In genomic region chr4:55038139-55038538, GRCm38 (mm10) we compare ENCODE assay signal across 21 mouse cellular contexts.
A peak's percentile ranks its signal among the peaks of the same experiment; 100 is the strongest.
DNase-seq lines count a peak whose midpoint lies in the region; ATAC-seq lines count a peak whose summit lies in the region.
"Had no signal": no experiment of that assay in that cellular context is flagged by ENCODE, and none has a peak within 500 bp of the region (broad histone marks: within the 10 kb centered on the region; RNA-seq: fewer than 3 reads in every experiment).

No protein-coding gene starts in this region.

- 63% methylated on average over 6 of the region's 6 CpGs for WGBS in neural tube, embryonic 11.5 days

- no peaks in the 10 kb centered on the region; the same call in 1 of the 2 replicates for H3K36me3 ChIP-seq in neural tube, embryonic 11.5 days (ENCODE audit: control insufficient read depth, insufficient read depth, low read length)
- H3K36me3 ChIP-seq: heart, embryonic 15.5 days; liver, embryonic 15.5 days; stomach, embryonic 15.5 days had no signal

- H3K9ac ChIP-seq in neural tube, embryonic 11.5 days (ENCODE audit: low read length): no peak overlapping the region
- H3K9ac ChIP-seq: forebrain, embryonic 15.5 days; heart, embryonic 15.5 days; limb, embryonic 15.5 days; liver, embryonic 15.5 days; midbrain, embryonic 13.5 days; stomach, embryonic 15.5 days had no signal

- no peak overlapping the region for H3K4me3 ChIP-seq in neural tube, embryonic 11.5 days (ENCODE audit: low read depth, low read length)
- H3K4me3 ChIP-seq: forebrain, embryonic 15.5 days; heart, embryonic 15.5 days; layer of hippocampus, adult 2 months; limb, embryonic 15.5 days; liver, embryonic 15.5 days; midbrain, embryonic 13.5 days; stomach, embryonic 15.5 days had no signal

- DNase-seq in embryo, embryonic 10 days (ENCODE audit: low spot score): peak; percentile 79
- peak; percentile 26 for DNase-seq in embryo, embryonic 9.5 days (ENCODE audit: extremely low spot score)
- DNase-seq in hindlimb bud, embryonic 11.5 days (ENCODE audit: extremely low spot score, low read depth, low spot score): peak; percentile 85
- DNase-seq in neural tube, embryonic 11.5 days (ENCODE audit: low spot score): peak; percentile 30
- no peak for DNase-seq in gastrocnemius, adult 18-20 months (ENCODE audit: low spot score)
- DNase-seq in left cerebral cortex, postnatal 4 days: no peak
- no peak for DNase-seq in thymus, postnatal 10 days (ENCODE audit: low spot score in 2 of 2)
- DNase-seq: adrenal gland, adult 2 months; cerebellum, adult 9-10 months; heart, postnatal 4 days; kidney, adult 18-20 months; kidney, postnatal 10 days; right cerebral cortex, postnatal 14 days; thymus, adult 2 months had no signal

- H3K27ac ChIP-seq in neural tube, embryonic 11.5 days (ENCODE audit: low read depth, low read length): no peak overlapping the region
- H3K27ac ChIP-seq: forebrain, embryonic 15.5 days; heart, embryonic 15.5 days; layer of hippocampus, adult 2 months; limb, embryonic 15.5 days; liver, embryonic 15.5 days; midbrain, embryonic 13.5 days; stomach, embryonic 15.5 days had no signal

- no peaks in the 10 kb centered on the region for H3K9me3 ChIP-seq in neural tube, embryonic 11.5 days (ENCODE audit: control insufficient read depth, low read length)
- H3K9me3 ChIP-seq: forebrain, embryonic 15.5 days; heart, embryonic 15.5 days; limb, embryonic 15.5 days; liver, embryonic 15.5 days; midbrain, embryonic 13.5 days; stomach, embryonic 15.5 days had no signal

- no peak overlapping the region for H3K4me2 ChIP-seq in neural tube, embryonic 11.5 days (ENCODE audit: low read depth)
- H3K4me2 ChIP-seq: forebrain, embryonic 15.5 days; heart, embryonic 15.5 days; limb, embryonic 15.5 days; liver, embryonic 15.5 days; midbrain, embryonic 13.5 days; stomach, embryonic 15.5 days had no signal

- ATAC-seq in neural tube, embryonic 11.5 days (ENCODE audit: insufficient read depth, low FRiP score, low TSS enrichment): no peak
- ATAC-seq: forebrain, embryonic 15.5 days; midbrain, embryonic 13.5 days had no signal

- no peaks in the 10 kb centered on the region for H3K27me3 ChIP-seq in neural tube, embryonic 11.5 days (ENCODE audit: control insufficient read depth, insufficient read depth, low read length)
- H3K27me3 ChIP-seq: forebrain, embryonic 15.5 days; heart, embryonic 15.5 days; limb, embryonic 15.5 days; liver, embryonic 15.5 days; midbrain, embryonic 13.5 days; stomach, embryonic 15.5 days had no signal

- intact Hi-C loops in left cerebral cortex, postnatal 4 days (cut with DNase I): no loop called here

- peaks cover 9% of the 10 kb centered on the region for H3K4me1 ChIP-seq in neural tube, embryonic 11.5 days (ENCODE audit: control insufficient read depth, insufficient read depth, low read length)
- H3K4me1 ChIP-seq: heart, embryonic 15.5 days; liver, embryonic 15.5 days; stomach, embryonic 15.5 days had no signal

Comparison
In these comparisons a context has a peak if more than half of its experiments do, and no peak if none do; other contexts are left out.
1. DNase-seq: peak in embryo, embryonic 10 days (single experiment), embryo, embryonic 9.5 days (single experiment), hindlimb bud, embryonic 11.5 days (single experiment) and neural tube, embryonic 11.5 days (single experiment); none in gastrocnemius, adult 18-20 months (single experiment), left cerebral cortex, postnatal 4 days (single experiment) and thymus, postnatal 10 days (0 of 2).